Mouse (Mus musculus) thymus, adult 2 months (tissue): ENCODE data around the gene Tctex1d1. TPM values are rescaled to one million over a fixed set of nuclear protein-coding genes. Genes with fewer than 3 reads are reported as not detected.

Experiments used
- DNase-seq: peaks from one replicate; pipeline ENCODE4 v3.0.0; 2021
- H3K27ac ChIP-seq: fragments of 200-500 bp; 2 replicates; pipeline ENCODE4 v1.5.1; 2012; ENCODE audit warnings: low read length, control low read depth; ENCODE audit not compliant: control insufficient read depth, insufficient read depth
- H3K27me3 ChIP-seq: fragments of 200-500 bp; 2 replicates; pipeline ENCODE4 v1.6.1; 2012; ENCODE audit warnings: mild to moderate bottlenecking, low read length, moderate library complexity, mixed read lengths; ENCODE audit not compliant: control insufficient read depth, insufficient read depth
- H3K36me3 ChIP-seq: fragments of 200-500 bp; 2 replicates; pipeline ENCODE4 v1.6.1; 2012; ENCODE audit warnings: mild to moderate bottlenecking, low read length, moderate library complexity; ENCODE audit not compliant: control insufficient read depth, insufficient read depth
- H3K4me1 ChIP-seq: fragments of 200-500 bp; replicated peaks from 2 replicates; pipeline ENCODE4 v1.6.1; 2012; ENCODE audit warnings: low read length; ENCODE audit not compliant: control insufficient read depth, insufficient read depth
- H3K4me3 ChIP-seq: fragments of 200-500 bp; 2 replicates; pipeline ENCODE4 v1.5.1; 2012; ENCODE audit warnings: mild to moderate bottlenecking, low read length, control low read depth, moderate library complexity; ENCODE audit not compliant: control insufficient read depth, insufficient read depth
- CTCF ChIP-seq: fragments of 200-500 bp; IDR thresholded peaks from 2 replicates; pipeline ENCODE4 v1.5.1; 2012; ENCODE audit warnings: mild to moderate bottlenecking, control low read depth, low read length, moderate library complexity, borderline replicate concordance; ENCODE audit not compliant: control insufficient read depth, poor library complexity, insufficient read depth; ENCODE audit errors: extremely low read depth
- POLR2A ChIP-seq: fragments of 200-500 bp; IDR thresholded peaks from 2 replicates; pipeline ENCODE4 v1.6.1; 2012; ENCODE audit warnings: mild to moderate bottlenecking, low read length, control low read depth, moderate library complexity; ENCODE audit not compliant: control insufficient read depth, poor library complexity, insufficient read depth; ENCODE audit errors: extremely low read depth
- WGBS: fragments of 180-500 bp; shearing (Covaris S2); methylation state at CpG from one replicate; pipeline ENCODE4 v1.1.7; 2018; 5-methylcytosine and 5-hydroxymethylcytosine counted together
- polyA plus RNA-seq: library from polyadenylated mRNA; depleted of rRNA; stranded (reverse); fragments of >200 nt; gene quantifications from 2 replicates; pipeline ENCODE4 v1.2.3, GENCODE M21; 2012

Gene Tctex1d1
- polyA plus RNA-seq, 1 experiment, result 18.1 TPM

- WGBS, result 81% methylated on average over 7 of the region's 7 CpGs
- no peak for DNase-seq
- no peak for TF ChIP-seq POLR2A
- no peak for TF ChIP-seq CTCF
Observed at GRCm38 (mm10) chr4:102986173-102986572, 7.8 kb downstream of the Tctex1d1 start.

GRCm38 (mm10) chr4:102986917-102987316 is 8.5 kb downstream of the Tctex1d1 start:
- Histone ChIP-seq H3K36me3 (no peaks in the 10 kb centered on the region), H3K4me1 (peaks cover 26% of the 10 kb centered on the region), H3K4me3 (no peak overlapping the region), H3K27me3 (no peaks in the 10 kb centered on the region), H3K27ac (no peak overlapping the region)
- 1% methylated on average over 2 of the region's 2 CpGs for WGBS
- TF ChIP-seq CTCF, result no peak
- TF ChIP-seq POLR2A, result no peak
- peak; percentile 65 for DNase-seq

More at GRCm38 (mm10) chr4:102986173-102986572, 7.8 kb downstream of the Tctex1d1 start:
- Histone ChIP-seq H3K27me3 (no peaks in the 10 kb centered on the region), H3K27ac (no peak overlapping the region), H3K4me1 (peaks cover 26% of the 10 kb centered on the region), H3K36me3 (no peaks in the 10 kb centered on the region), H3K4me3 (no peak overlapping the region)

GRCm38 (mm10) chr4:102987325-102987724 is 8.9 kb downstream of the Tctex1d1 start:
- Histone ChIP-seq H3K27me3 (no peaks in the 10 kb centered on the region), H3K27ac (peak overlapping the region; percentile 74), H3K4me3 (no peak overlapping the region), H3K36me3 (no peaks in the 10 kb centered on the region), H3K4me1 (peaks cover 25% of the 10 kb centered on the region)
- no peak for TF ChIP-seq POLR2A
- no peak for TF ChIP-seq CTCF
- DNase-seq, result no peak
- WGBS, result 74% methylated on average over 4 of the region's 4 CpGs

GRCm38 (mm10) chr4:102987756-102988155 is 9.3 kb downstream of the Tctex1d1 start:
- peak; percentile 51 for DNase-seq
- no peaks in the 10 kb centered on the region for H3K36me3 ChIP-seq
- H3K27ac ChIP-seq, result peak overlapping the region; percentile 100
- TF ChIP-seq POLR2A (no peak), CTCF (no peak)
- no peaks in the 10 kb centered on the region for H3K27me3 ChIP-seq
- 68% methylated on average over 2 of the region's 2 CpGs for WGBS
- no peak overlapping the region for H3K4me3 ChIP-seq
- peaks cover 24% of the 10 kb centered on the region for H3K4me1 ChIP-seq

DNA sequence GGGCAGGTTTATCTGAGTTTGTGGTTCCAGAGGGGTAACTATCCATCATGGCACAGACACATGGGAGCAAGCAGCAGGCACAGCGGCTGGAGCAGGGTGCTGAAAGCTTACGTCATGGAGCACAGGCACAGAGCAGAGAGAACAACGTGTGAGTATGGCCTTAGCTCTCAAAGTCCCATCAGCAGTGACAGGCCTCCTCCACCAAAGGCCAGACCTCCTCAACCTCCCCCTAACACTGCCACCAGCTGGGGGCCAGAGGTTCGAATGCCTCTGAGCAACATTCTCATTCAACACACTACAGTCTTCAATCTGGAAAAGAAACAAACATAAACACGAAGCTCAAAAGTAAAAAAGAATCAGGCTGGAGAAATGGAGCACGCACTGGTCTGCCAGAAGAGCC is 10.1 kb downstream of the Tctex1d1 start:
- H3K4me3 ChIP-seq, result peak overlapping the region; percentile 7

DNA sequence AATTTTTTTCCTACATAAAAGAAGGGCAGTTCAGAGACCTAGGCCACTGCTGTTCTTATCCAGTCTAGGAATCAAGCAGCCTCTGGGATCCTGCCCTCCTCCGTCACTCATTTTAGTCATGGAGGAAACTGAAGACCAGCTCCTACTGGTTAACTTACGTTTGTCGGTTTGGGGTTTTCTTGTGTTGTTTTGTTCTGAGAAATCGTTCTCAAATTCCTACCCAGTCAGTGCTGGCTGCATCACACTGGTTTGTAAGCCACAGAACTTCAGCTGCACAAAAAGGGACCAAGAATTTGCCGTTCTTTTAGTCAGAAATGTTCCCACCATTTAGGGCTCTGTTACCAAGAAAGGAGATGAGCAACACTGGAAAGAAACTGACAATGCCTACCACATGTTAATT is 11.0 kb downstream of the Tctex1d1 start:
- H3K4me3 ChIP-seq, result no peak overlapping the region
- no peak for TF ChIP-seq POLR2A
- WGBS, result 9% methylated on average over 5 of the region's 5 CpGs
- H3K27ac ChIP-seq, result peak overlapping the region; percentile 100
- H3K36me3 ChIP-seq, result no peaks in the 10 kb centered on the region
- peaks cover 29% of the 10 kb centered on the region for H3K4me1 ChIP-seq
- no peaks in the 10 kb centered on the region for H3K27me3 ChIP-seq
- DNase-seq, result peak; percentile 51

More for the DNA sequence above, 10.1 kb downstream of the Tctex1d1 start:
- peak overlapping the region; percentile 100 for H3K27ac ChIP-seq
- WGBS, result 63% methylated on average over 6 of the region's 6 CpGs
- H3K27me3 ChIP-seq, result no peaks in the 10 kb centered on the region
- TF ChIP-seq CTCF, result no peak
- no peak for TF ChIP-seq POLR2A
- no peaks in the 10 kb centered on the region for H3K36me3 ChIP-seq
- peak; percentile 56 for DNase-seq
- peaks cover 31% of the 10 kb centered on the region for H3K4me1 ChIP-seq

DNA sequence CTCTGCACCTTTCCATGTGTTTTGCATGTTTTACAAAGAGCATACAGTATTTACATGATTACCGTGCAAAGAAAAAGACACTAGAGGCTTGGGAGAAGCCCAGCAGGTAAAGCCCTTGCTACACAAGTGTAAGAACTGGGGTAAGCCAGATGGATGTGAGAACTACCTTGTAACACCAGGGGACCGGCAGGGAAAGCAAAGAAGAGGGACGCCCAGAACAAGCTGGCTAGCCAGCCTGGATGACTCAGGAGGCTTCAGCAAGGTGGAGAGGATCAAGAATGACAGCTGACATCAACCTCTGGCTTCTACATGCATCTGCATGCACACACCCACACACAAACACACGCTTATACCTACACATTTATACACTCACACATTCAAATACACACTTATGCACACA is 11.6 kb downstream of the Tctex1d1 start:
- no peaks in the 10 kb centered on the region for H3K27me3 ChIP-seq
- peaks cover 31% of the 10 kb centered on the region for H3K4me1 ChIP-seq
- 42% methylated on average over 4 of the region's 4 CpGs for WGBS
- H3K27ac ChIP-seq, result peak overlapping the region; percentile 100
- TF ChIP-seq POLR2A, result no peak
- TF ChIP-seq CTCF, result no peak
- H3K36me3 ChIP-seq, result no peaks in the 10 kb centered on the region
- DNase-seq, result peak; percentile 47
- no peak overlapping the region for H3K4me3 ChIP-seq
